Mouse (Mus musculus) kidney, embryonic 14.5 days (tissue): ENCODE results near the gene Stx2. TPM values are rescaled to one million over a fixed set of nuclear protein-coding genes. Genes with fewer than 3 reads are reported as not detected.

Experiments
- ATAC-seq: fragments of 200-750 bp; cut with Nextera tagmentation; 2 replicates; pipeline ENCODE4 v1.8.0; 2017; ENCODE audit warnings: moderate number of reproducible peaks, mild to moderate bottlenecking, moderate TSS enrichment, moderate library complexity; ENCODE audit not compliant: low FRiP score, low TSS enrichment
- H3K27ac ChIP-seq: fragments of 300-500 bp; sonication (generic); 2 replicates; pipeline ENCODE4 v1.5.1; 2014; ENCODE audit warnings: low read depth, mild to moderate bottlenecking, low read length, moderate library complexity, mixed read lengths
- H3K27me3 ChIP-seq: fragments of 300-500 bp; sonication (generic); 2 replicates; pipeline ENCODE4 v1.6.1; 2014; ENCODE audit warnings: mild to moderate bottlenecking, low read length; ENCODE audit not compliant: control insufficient read depth, insufficient read depth
- H3K36me3 ChIP-seq: fragments of 300-500 bp; sonication (generic); 2 replicates; pipeline ENCODE4 v1.6.1; 2014; ENCODE audit warnings: low read length, mixed read lengths; ENCODE audit not compliant: control insufficient read depth, insufficient read depth
- H3K4me1 ChIP-seq: fragments of 300-500 bp; sonication (generic); 2 replicates; pipeline ENCODE4 v1.6.1; 2014; ENCODE audit warnings: low read length, mixed read lengths; ENCODE audit not compliant: control insufficient read depth, insufficient read depth
- H3K4me2 ChIP-seq: fragments of 300-500 bp; sonication (generic); replicated peaks from 2 replicates; pipeline ENCODE4 v1.6.1; 2014; ENCODE audit warnings: low read depth, mild to moderate bottlenecking, low read length
- H3K4me3 ChIP-seq: fragments of 300-500 bp; sonication (generic); 2 replicates; pipeline ENCODE4 v1.5.1; 2014; ENCODE audit warnings: mild to moderate bottlenecking, low read length
- H3K9ac ChIP-seq: fragments of 300-500 bp; sonication (generic); 2 replicates; pipeline ENCODE4 v1.6.1; 2014; ENCODE audit warnings: low read depth, mild to moderate bottlenecking, low read length, moderate library complexity
- H3K9me3 ChIP-seq: fragments of 300-500 bp; sonication (generic); 2 replicates; pipeline ENCODE4 v1.6.1; 2016; ENCODE audit warnings: low read length; ENCODE audit not compliant: control insufficient read depth
- WGBS: fragments of 180-500 bp; shearing (Covaris S2); extraction: QIAGEN DNeasy Blood & Tissue Kit; methylation state at CpG from one replicate; pipeline ENCODE4 v1.1.7; 2014; 5-methylcytosine and 5-hydroxymethylcytosine counted together
- polyA plus RNA-seq: library from polyadenylated mRNA; unstranded; fragments of >200 nt; fragmentation: Nextera tagmentation; extraction: Ambion mirVana; gene quantifications from 2 replicates; pipeline ENCODE4 v1.2.1, GENCODE M21; 2014

Stx2 gene
- polyA plus RNA-seq, 1 experiment from 2014 or later = 29.5 TPM

DNA sequence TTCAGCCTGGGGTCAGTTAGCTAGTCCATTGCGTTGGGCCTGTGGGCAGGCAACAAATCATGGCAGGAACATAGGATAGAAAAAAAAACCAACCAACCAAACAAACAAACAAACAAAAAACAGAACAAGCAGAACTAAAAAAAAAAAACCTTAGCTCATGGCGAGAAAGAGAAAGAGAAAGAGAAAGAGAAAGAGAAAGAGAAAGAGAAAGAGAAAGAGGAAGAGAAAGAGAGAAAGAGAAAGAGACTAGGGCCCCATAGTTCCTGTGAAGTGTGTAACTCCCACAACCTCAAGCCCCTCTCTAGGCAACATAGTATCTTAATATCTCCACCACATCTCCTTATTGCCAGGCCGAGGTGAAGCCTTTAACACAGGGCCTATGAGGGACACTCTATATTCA lies 8.0 kb upstream of the Stx2 start:
- 89% methylated on average over 3 of the region's 3 CpGs for WGBS
- Histone ChIP-seq H3K4me3 (no peak overlapping the region), H3K9ac (no peak overlapping the region), H3K4me1 (no peaks in the 10 kb centered on the region), H3K36me3 (peaks cover 4% of the 10 kb centered on the region; the same call in 1 of the 2 replicates), H3K27me3 (no peaks in the 10 kb centered on the region), H3K4me2 (no peak overlapping the region), H3K9me3 (no peaks in the 10 kb centered on the region), H3K27ac (no peak overlapping the region)
- no peak for ATAC-seq

DNA sequence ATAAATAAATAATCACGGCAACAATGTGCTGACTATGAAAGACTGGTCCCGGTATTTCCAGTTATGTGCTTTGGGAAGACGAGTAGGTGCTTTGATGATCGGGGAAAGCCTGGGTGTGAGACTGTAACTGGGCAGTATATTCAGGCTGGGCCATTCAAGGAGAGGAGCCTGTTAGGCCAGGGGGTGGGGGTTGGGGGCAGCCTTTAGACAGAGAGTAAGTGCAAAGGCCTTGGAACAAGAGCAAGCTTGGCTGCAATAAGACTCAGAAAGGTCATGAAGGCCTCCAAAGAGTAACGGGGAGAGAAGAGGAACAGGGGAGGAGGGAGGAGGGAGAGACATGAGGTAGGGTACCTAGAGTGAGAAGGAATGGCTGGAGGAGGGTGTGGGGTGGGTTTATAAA lies 7.2 kb upstream of the Stx2 start:
- Histone ChIP-seq H3K9ac (no peak overlapping the region), H3K4me1 (no peaks in the 10 kb centered on the region), H3K4me2 (no peak overlapping the region), H3K4me3 (no peak overlapping the region), H3K27me3 (no peaks in the 10 kb centered on the region), H3K36me3 (no peaks in the 10 kb centered on the region), H3K9me3 (no peaks in the 10 kb centered on the region), H3K27ac (no peak overlapping the region)
- ATAC-seq = no peak
- WGBS = 74% methylated on average over 5 of the region's 5 CpGs

DNA sequence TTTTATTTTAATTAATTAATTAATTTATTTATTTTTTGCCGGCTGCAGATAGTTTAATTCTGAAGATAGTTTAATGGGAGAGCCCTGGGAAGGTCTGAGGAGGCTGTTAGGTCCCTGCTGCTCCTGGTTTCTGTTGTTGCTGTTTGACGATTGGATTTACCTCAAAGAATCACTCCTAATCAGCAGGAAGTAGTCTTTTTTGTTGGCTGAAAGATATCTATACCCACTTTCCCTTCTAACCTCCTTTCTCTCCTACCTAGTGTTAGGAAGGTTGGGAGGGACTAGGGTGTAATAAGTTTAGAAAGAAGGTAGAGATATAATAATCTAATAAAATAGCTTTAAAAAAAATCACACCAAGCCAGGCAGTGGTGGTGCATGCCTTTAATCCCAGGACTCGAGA lies 6.6 kb upstream of the Stx2 start:
- WGBS = 75% methylated on average over 3 of the region's 3 CpGs
- H3K36me3 ChIP-seq = no peaks in the 10 kb centered on the region
- H3K4me2 ChIP-seq = no peak overlapping the region
- no peak overlapping the region for H3K9ac ChIP-seq
- no peaks in the 10 kb centered on the region for H3K27me3 ChIP-seq
- ATAC-seq = no peak
- no peak overlapping the region for H3K4me3 ChIP-seq
- no peaks in the 10 kb centered on the region for H3K4me1 ChIP-seq
- H3K9me3 ChIP-seq = no peaks in the 10 kb centered on the region
- no peak overlapping the region for H3K27ac ChIP-seq

DNA sequence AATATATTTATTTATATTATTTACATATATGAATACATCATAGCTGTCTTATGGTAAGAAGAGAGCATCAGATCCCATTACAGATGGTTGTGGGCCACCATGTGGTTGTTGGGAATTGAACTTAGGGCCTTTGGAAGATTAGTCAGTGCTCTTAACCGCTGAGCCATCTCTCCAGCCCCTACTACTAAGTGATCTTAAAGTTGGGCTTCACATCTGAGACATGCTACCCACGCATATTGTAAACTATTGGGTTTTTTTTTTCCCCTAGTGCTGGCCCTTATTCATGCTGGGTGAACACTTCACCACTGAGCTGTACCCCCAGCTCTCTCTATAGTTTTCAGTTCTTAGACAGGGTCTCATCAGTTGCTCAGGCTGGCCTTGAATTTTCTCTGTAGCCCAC lies 2.6 kb upstream of the Stx2 start:
- Histone ChIP-seq H3K9me3 (no peaks in the 10 kb centered on the region), H3K9ac (no peak overlapping the region), H3K4me2 (no peak overlapping the region), H3K27ac (no peak overlapping the region), H3K36me3 (no peaks in the 10 kb centered on the region), H3K27me3 (no peaks in the 10 kb centered on the region), H3K4me3 (no peak overlapping the region), H3K4me1 (peaks cover 12% of the 10 kb centered on the region; the same call in 1 of the 2 replicates)
- ATAC-seq = no peak
- 89% methylated on average over 2 of the region's 2 CpGs for WGBS

DNA sequence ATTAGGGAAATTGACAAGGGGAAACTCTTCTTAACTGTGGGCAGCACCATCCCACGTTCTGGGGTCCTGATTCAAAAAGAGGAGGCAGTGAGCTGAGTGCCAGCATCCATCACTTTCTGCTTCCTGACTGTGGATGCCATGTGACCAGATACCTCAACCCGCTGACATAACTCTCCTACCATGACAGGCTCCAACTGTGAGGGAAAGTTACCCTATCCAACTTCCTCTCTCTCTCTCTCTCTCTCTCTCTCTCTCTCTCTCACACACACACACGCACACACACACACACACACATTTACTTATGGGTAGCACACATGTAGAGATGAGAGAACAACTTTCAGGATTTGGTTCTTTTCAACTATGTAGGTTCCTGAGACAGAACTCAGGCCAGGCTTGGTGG lies 1.2 kb upstream of the Stx2 start:
- Histone ChIP-seq H3K9ac (no peak overlapping the region), H3K27me3 (no peaks in the 10 kb centered on the region), H3K27ac (no peak overlapping the region), H3K9me3 (no peaks in the 10 kb centered on the region), H3K4me2 (no peak overlapping the region), H3K4me1 (peaks cover 12% of the 10 kb centered on the region; the same call in 1 of the 2 replicates), H3K4me3 (no peak overlapping the region), H3K36me3 (no peaks in the 10 kb centered on the region; the same call in 1 of the 2 replicates)
- WGBS = 62% methylated on average over 3 of the region's 3 CpGs
- no peak for ATAC-seq

DNA sequence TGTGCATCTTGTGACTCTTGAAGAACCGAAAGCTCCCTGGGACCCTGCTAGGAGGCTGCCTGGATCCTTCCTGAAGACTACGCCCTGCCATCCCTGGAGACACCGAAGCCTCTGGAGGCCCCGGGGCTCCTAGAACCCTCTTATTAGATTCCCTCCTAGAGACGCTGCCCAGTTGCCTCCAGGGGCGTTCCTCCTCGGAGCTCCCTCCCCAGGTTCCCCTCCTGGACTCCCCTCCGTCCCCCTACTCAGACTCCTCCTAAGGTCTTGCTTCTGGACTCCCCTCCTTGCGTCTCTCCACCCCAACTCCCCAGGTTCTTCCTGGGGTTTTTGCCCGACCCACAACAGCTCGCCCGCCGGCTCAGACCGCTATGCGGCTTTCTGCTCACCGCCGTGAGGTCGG lies 366 bp downstream of the Stx2 start:
- H3K36me3 ChIP-seq = no peaks in the 10 kb centered on the region; the same call in 1 of the 2 replicates
- peaks cover 12% of the 10 kb centered on the region; the same call in 1 of the 2 replicates for H3K4me1 ChIP-seq
- no peaks in the 10 kb centered on the region for H3K9me3 ChIP-seq
- peak overlapping the region; percentile 67 for H3K27ac ChIP-seq
- no peaks in the 10 kb centered on the region for H3K27me3 ChIP-seq
- peak overlapping the region; percentile 76 for H3K4me3 ChIP-seq
- H3K9ac ChIP-seq = peak overlapping the region; percentile 81
- H3K4me2 ChIP-seq = peak overlapping the region; percentile 54
- 1% methylated on average over 18 of the region's 18 CpGs for WGBS
- ATAC-seq = no peak

DNA sequence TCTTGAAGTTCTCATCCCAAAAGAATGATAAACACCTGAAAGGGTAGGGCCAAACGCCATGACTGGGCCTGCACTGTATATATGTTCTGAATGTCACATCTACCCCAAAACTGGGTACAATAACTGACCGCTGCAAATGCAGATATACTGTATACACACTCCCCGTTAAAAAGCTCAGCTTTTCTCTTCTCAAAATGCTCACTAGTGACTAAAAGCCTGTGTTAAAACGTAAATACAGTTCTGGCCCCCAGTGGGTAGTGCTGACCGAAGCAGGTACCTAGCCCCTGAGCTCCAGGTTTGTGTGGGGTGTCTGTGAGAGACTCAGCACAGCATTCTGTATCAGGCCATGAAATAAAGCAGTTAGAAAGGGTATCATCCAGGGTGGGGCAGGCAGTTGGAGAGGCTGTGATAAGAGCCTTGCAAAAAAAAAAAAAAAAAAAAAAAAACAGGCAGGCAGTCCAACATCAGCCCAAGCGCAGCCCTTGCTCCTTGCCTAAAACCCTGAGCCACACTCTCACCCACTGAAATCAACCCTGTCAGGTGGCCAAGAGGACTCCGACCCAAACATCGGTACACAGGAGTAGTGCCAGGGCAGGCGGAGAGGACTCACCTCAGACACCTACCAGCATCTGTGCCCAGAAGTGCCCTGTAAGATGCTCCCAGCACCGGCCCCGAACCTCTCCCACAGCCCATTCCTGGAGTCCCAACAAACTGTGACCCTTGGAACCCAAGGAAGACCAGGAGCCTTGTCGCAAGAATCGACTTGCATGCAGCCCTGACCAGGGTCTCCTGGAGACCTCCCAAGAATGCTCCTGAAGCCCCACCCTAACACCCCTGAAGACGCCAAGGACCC lies 1.0 kb downstream of the Stx2 start:
- 0 out of 2 replicates have a peak, but pooled peaks have one; percentile 0 for ATAC-seq

DNA sequence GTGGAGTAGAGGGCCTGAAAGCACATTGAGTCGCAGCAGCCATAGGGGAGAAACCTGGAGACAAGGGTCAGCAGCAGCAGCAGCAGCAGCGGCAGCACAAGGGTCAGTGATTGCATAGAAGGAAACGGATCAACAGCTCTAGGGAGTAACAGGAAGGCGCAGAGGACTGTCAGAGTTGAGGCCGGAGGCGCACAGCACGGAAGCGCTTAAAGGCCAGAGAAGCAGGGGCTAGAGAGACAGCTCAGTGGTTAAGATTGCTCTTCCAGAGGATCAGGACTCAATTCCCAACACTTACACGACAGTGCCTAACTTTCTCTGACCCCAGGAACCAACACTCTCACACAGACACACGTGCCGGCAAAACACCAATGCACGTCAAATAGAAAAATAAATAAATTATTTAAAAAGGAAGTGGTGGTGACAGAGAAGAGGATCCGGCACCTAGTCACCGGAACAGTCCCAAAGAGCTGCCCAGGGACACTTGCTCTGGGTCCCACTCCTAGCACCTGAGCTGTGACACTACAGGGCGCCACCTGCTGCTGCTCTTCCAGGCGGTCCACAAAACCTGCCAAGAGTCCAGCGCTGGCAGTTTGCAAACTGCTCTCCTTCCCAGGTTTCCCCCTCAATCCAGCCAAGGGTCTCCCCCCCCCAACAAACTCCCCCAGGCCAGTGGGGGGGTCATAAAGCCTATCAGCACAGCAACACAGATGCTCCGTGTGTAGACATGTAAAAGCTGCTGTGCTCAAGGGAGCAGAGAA lies 2.2 kb downstream of the Stx2 start:
- peaks cover 25% of the 10 kb centered on the region; the same call in 1 of the 2 replicates for H3K4me1 ChIP-seq
- no peak overlapping the region for H3K9ac ChIP-seq
- ATAC-seq = no peak
- WGBS = 65% methylated on average over 18 of the region's 18 CpGs
- peak overlapping the region; percentile 19 for H3K4me2 ChIP-seq
- H3K36me3 ChIP-seq = no peaks in the 10 kb centered on the region; the same call in 1 of the 2 replicates
- H3K4me3 ChIP-seq = no peak overlapping the region
- H3K27ac ChIP-seq = 0 out of 2 replicates have a peak overlapping the region, but pooled peaks have one; percentile 30
- no peaks in the 10 kb centered on the region for H3K27me3 ChIP-seq
- H3K9me3 ChIP-seq = no peaks in the 10 kb centered on the region

More for the DNA sequence above, 1.0 kb downstream of the Stx2 start:
- H3K4me3 ChIP-seq = peak overlapping the region; percentile 76
- H3K9me3 ChIP-seq = no peaks in the 10 kb centered on the region
- peak overlapping the region; percentile 54 for H3K4me2 ChIP-seq
- H3K9ac ChIP-seq = peak overlapping the region; percentile 81
- 55% methylated on average over 14 of the region's 14 CpGs for WGBS
- no peak overlapping the region for H3K27ac ChIP-seq
- no peaks in the 10 kb centered on the region; the same call in 1 of the 2 replicates for H3K36me3 ChIP-seq
- H3K27me3 ChIP-seq = no peaks in the 10 kb centered on the region
- H3K4me1 ChIP-seq = peaks cover 16% of the 10 kb centered on the region; the same call in 1 of the 2 replicates
